Mouse (Mus musculus): ENCODE results near the gene Zbtb18.

Zbtb18 gene

DNA sequence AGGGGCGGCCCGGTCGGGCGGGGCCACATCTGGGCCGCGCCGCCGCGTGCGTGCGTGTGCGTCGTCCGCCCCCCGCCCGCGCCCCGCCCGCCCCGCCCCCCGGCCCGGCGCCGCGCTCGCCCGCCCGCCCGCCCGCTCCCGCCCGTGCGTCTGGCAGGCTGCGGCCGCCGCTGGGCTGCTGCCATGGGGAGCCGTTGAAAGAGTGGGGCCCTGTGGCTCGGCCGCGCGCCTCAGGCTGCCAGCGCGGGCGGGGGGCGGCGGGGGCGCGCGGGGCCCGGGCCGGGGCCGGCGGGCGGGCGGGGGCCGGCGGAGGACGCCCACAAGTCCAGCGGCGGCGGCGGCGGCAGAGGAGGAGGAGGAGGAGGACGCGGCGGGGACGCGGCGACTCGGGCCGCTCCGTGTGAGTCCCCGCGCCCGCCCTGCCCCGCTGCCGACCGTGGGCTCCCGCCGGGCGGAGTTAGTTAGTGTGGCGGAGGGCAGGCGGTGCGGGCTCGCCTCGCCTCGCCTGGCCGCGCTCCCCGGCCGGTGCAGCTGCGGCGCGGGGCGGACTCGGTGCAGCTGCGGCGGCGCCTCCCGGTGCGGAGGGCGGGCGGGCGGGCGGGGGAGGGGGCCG, at the start of gene Zbtb18:
Gene Zbtb18 (plus strand): TSS at position 156 of the 613 bp plus-strand sequence.
- DNase-seq (ENCODE audit: low spot score), result no peak

DNA sequence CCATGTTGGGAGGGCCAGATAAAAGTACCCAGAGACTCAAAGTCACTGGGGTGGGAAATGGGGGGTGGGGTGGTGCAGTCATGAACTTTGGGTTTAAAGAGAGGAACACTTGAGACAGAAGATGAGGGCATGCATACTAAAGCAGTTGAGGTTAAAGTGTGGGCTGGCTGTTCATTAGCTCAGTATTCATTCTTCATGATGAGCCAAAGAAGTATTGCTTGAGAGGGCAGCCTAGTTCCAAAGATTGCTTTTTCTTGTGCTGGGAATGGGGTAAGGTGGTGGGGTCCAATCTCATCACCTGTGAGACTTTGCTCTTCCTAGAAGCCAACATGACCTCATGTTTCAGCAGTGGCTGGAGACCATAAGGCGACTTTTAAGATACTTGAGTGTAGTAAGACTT, 44.7 kb upstream of the Zbtb18 start:
- no peak for DNase-seq (ENCODE audit: low spot score)

DNA sequence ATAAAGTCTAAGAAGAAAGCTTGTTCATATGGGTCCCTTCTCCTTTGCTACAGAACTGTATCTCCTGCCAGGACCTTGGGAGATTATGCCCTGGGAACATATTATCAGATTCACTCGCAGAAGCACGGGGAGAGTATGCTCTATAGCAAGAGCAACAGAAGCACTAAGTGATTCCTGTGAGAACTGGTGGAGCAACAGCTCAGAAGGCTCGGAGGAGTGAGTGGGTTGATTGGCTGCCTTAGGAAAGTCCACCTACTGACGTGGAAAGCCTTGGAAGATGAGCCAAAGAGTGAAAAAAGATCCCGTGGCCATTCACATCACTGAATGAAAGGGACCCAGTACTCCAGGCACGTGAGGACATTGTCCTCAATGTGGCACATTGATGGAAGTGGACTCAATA, 37.0 kb upstream of the Zbtb18 start:
- no peak for DNase-seq (ENCODE audit: low spot score)

DNA sequence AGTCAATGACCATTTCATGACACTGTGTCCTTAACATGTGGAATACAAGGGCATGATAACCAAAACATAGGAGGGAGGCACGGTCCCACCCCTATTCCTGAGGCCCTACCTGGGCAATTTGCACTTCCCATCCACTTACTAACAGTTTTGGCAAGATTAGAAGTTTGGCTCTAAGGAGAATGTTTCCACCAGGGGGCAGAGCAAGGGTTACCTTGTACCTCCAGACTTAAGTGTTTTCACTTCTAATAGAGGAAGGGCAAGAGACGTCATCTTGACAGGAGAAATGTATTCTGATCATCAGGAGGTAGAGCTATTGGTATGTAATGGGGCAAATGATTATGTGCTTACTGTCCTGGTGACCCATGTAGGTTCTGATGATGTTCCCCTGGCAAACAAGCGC, 33.5 kb upstream of the Zbtb18 start:
- peak; percentile 31 for DNase-seq (ENCODE audit: low spot score)

DNA sequence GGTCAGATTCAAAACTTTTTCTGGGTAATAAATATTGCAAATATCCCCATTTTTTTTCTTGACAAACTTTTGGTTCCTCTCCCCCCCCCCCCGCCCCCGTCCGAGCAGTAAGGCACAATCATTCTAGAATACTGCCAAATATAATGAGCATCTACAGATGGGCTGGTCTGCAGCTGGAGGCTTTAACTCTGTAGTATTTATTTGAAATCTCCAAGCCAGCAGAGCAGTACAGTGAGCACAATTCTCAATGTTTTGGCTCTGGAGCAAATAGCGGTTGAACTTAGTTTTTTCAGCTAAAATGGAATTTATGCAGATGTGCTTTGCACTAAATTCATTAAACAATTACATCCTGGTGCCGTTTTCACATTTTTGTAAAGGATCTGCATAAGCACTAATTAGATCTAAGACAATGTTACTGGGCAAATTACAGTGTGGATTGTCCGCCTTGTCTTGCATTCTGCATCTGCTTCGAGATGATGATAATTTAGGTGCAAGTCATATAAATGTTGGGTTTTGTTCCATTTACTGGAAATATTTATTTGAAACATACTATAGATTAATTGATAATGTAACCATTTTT, 31.3 kb upstream of the Zbtb18 start:
- no peak for DNase-seq (ENCODE audit: low spot score)

DNA sequence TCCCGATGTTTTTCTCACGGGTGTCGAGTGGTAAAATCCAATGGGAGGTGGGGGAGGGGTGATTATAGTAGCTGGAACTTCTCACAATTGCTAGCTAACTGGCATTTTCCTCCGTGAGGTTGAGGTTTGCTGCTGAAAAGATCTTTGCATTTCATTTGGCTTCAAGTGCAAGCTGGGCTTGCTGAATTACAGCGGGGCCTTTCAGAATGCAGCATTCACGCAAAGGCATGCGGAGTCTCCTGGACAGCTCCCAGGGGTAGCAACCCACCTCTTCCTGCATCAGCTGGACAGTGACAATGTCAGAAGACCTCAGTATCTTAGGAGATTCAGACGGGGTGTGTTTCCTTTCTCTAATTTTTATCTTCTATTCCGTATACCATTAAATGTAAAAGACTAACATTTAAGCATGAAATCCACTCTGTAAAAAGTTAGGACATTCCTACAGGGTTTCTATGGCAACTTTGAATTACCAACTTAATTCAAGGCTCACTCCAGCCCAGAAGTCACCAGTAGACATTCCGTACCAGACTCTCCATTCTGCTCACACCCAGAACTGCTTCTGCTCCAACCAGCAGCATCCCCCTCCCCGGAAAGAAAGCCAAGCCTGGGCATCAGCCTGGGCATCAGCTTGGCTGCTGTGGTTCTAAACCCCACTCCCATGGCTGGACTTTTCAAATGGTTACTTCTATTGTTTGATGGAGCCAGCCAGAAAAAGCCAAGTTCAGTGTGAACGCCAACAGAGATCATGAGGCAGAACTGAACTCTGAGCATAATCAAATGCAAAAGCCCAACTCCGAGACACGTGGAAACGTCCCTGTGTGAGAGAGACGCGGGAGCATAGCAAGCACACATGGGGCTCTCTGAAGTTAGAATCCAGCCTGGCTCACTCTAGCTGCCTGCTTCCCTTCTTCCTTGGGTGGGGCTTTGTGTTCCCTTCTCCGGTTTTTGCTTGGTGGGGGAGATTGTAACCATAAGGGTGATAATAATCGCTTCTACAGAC, 30.5 kb upstream of the Zbtb18 start:
- DNase-seq (ENCODE audit: low spot score), result no peak

DNA sequence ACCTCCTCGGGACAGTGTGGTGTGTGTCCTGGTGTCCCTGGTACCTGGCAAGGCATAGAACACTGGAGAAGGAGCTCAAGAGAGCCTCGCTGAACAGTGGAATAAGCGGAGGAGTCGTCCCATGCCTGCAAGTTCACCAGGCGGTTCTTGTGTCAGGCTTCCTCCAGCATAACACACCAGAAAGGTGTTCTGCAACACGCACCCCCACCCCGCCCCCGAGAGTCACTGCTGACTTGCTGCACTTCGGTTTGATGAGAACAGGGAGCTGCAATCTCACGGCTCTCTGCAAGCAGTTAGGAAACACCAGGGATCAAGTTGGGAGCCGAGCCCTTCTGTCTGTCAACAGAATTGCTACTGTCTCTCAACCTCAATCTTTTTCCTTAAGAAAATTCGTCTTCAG, 22.8 kb upstream of the Zbtb18 start:
- no peak for DNase-seq (ENCODE audit: low spot score)

DNA sequence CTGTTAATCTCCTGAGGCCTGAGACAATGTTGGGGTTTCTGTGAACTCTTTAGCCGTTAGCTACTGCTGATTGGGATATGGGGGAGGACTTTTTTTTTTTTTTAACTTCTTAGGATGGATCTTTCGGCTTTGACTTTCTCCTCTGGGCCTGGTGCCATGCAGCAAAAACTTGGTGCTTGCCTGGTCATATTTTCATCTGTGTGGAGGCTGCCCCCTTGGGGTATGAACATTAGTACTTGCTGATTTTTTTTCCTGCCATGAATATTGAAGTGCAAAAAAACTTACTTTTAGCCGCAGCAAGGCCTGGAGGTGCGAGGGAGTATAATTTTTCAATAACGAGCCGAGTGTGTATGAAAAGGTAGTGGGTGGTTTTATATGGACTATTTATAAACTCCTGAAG, 22.0 kb upstream of the Zbtb18 start:
- peak; percentile 41 for DNase-seq (ENCODE audit: low spot score)

DNA sequence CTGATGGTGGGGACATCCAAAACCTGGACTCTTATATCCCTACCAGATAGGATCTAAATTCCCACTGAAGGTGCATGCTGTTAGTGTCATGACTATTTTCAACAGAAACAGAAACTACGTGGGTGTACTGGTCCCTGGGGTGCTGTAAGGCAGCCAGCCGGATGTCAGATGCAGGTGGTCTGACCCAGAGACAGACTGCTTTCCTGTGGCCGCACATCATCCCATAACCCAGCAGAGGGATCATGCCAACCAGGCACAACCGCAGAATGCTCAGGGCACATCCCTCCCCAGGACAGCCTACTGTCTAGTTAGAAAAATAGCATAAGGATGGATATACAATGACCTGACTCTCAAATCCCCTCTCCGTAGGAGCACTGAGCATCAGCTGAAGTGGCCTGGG, 14.3 kb upstream of the Zbtb18 start:
- DNase-seq (ENCODE audit: low spot score), result no peak

DNA sequence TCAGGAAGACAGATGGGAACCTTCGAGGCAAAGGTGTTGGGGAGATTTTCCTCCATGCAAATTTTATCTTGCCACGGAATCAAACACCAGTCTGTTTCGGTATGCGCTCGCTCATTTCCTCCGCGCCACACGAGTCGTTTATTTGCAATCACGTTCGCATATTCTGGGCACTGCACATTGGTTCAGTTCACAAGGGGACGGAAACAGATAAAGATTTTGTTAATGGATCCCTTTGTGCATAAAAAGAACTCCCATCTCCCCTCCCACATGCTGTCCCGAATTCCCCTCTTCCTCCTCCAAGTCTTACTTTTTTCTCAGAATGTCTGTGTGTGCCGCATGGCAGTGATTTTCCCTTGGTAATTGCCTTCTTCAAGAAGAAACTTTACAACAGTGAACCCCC, 13.8 kb upstream of the Zbtb18 start:
- no peak for DNase-seq (ENCODE audit: low spot score)

DNA sequence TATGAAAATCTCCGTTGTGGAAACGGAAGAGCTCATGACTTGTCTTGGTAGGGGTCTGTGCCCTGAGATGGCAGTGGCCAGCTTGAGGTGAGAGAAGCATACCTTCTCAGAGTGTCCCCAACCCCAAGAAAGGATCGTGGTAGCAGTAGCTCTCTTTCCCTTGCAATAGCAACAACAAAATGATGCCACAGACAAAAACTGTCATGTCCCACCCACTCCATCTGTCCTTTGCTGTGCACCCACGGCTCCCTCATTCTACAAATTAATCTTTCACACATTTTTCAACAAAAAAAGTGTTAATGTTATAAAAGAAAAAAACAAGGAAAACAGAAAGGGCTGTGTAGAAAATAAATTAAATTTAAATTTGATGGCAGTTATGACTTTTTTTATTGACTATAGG, 13.1 kb upstream of the Zbtb18 start:
- DNase-seq (ENCODE audit: low spot score), result no peak

DNA sequence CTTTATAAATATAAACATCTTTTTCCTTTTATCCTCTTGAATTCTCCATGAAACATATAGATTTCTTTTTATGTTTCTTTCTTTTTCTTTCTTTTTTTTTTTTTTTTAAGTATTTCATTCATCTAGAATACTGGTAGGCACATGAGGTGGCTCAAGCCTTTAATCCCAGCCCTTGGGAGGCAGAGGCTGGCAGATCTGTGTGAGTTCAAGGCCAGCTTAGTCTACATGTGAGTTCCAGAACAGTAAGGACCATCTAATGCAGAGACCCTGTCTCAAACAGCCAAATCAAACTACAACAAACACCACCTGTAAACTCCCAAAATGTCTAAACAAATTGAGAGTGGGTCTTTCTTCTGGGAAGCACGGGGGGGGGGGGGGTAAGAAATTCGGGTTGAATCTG, 1.7 kb upstream of the Zbtb18 start:
- DNase-seq (ENCODE audit: low spot score), result no peak

DNA sequence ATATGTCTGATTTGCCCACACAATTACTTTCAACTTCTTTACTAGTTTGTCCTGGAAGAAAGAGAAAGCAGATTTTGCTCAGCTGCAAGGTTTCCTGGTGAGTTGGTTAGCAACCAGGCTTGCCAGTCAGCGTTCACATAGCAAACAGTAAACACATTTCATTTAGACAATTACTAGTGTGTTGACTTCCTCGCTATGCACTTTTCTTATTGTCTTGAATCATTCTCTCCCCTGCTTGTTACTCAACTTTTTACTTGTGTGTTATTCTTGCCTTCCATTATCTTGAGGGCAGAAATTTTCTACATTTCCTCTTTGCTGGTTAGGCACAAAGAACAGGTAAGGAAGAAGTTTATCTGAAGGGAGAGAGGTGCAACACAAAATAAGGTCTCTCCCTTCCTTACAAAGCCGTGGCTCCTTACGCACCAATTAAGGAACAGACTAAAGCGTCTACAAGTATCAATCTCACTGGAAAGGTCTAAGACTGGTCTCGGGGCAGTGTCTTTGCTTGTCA, 1.1 kb upstream of the Zbtb18 start:
- DNase-seq (ENCODE audit: low spot score), result no peak

DNA sequence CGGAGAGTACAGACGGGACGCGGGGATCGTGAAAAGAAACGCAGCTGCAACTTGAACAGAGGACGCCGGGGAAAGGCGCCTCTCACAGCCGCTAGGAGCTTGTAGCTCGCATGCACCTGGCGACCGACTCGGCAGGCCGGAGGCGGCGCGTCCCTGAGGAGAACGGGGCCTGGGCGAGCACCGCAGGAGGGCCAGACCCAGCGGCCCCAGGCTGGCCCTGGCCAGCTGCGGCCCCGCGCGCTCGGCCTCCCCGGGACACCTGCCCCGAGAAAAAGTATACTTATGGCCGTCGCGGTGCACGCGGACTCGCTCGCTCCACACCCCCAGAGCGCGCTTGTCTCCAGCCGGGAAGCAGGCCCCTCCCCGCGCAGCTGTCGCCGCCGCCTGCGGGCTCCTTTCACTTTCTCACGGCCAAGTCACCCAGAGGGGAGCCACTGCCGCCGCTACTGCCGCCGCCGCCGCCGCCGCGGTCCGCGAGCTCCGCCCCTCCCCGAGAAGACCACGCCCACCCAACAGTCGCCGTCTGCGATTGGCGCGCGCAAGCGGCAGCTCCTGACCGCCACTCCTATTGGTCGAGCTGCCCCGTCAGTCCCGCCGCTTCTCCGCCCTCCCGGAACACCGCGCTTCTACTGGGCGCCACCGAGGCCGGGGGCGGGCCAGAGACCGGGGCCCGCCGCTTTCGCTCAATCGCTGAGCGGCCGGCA, 507 bp upstream of the Zbtb18 start:
- DNase-seq (ENCODE audit: low spot score), result peak; percentile 97

DNA sequence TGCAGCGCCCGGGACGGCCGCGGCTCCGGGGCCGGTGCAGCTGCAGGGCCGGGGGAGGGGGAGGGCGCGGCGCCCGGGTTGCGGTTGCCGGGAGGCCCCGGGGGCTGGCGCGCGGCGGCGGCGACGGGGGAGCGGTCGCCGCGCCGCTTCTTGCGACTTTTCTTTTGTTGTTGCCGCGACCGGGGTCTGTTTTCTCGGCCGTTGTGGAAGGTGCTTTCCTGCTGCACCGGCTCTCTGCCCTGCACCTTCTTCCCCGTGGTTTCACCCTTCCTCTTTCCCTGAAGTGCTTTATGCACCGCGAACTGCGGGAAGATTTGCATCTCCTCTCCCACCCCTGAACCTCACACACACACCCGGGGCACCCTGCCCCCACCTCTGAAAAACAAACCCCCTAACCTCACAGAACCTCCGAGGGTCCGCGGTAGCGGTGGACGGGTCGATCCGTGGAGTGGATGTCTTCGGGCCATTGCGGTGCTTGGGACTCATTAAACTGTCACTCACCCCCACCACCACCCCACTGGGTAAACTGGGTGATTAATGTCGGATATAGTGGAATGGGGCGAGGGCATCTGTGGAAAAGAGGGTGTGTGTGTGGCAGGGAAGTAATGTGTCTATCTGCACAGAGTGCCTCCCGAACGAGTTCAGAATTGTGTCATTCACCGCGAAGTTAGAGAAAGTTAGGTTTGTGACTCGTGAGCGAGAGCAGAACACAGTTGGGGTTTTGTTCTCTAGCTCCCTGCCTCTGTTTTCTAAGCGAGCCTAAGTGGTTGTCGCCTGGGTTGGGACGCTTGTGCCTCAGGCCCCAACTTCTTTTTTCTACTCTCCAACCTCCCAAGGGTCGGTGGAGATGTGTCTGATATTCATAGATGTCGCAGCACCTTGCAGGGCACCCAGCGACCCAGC, 921 bp downstream of the Zbtb18 start:
- no peak for DNase-seq (ENCODE audit: low spot score)

DNA sequence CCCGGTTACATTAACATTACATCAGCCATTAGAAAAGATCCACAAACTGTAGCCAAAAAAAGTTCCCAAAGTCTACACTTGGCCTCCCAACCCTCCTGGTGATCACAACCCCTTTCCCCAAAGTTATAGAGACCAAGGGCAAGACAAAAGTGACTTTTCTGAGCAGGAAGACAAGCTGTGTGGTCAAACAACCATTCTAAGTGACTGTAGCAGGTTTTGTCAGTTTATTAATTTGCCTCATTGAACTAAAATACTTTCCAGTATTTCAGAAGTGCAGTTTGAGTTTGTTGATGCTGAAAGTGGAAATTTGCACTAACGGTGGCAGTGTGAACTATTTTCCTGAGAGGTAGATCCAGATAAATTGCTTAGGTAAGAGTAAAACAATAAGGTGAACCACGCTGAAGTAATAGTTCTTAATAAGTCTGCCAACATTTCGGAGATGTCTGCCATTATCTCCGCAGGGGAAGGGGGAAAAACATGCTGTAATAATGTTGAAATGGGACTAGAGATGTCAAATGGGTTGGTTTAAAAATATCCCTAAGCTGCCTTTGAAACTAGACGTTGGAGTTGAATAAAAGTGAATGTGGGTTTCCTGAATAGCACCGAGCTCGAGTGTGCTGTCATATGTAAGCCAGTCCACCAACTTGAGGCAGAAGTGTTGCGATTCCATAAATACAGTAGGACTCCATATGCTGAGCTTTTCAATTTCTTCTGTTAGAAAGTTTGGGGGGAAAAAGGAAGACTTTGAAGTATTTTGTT, 1.8 kb downstream of the Zbtb18 start:
- DNase-seq (ENCODE audit: low spot score), result no peak

DNA sequence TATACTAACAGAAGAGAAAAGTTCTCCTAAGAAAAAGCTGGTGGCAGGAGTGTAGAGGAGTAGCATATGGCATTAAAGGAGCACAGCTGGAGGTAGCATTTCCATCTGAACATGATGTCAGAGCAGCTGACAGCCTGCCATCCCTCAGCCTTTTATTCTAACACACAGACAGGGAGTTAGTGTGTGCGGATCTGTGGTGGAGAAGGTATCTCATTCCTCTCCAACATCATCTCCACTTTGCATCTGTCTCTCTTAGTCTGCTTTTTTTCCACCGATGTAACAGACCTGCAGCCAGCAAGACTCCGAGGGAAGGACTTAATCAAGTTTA, 2.3 kb downstream of the Zbtb18 start:
- DNase-seq (ENCODE audit: low spot score), result peak; percentile 76

DNA sequence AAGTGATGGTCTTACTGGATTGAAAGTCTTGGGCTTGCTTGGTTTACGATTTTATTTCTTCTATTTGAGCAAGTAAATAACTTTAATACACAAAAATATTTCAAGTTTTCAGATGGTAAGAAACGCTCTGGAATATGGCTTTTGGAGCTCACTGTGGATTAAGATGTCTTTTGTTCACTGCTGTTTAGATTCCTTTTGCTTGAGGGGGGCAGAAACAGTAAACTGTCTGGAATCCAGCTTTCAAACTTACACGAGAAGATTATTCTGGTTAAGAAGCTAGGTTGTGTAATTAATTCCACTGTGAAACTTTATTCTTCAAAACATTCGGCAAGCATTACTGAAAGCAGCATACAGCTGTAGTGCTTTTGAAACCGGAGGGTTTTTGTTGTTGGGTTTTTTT, 2.8 kb downstream of the Zbtb18 start:
- no peak for DNase-seq (ENCODE audit: low spot score)

DNA sequence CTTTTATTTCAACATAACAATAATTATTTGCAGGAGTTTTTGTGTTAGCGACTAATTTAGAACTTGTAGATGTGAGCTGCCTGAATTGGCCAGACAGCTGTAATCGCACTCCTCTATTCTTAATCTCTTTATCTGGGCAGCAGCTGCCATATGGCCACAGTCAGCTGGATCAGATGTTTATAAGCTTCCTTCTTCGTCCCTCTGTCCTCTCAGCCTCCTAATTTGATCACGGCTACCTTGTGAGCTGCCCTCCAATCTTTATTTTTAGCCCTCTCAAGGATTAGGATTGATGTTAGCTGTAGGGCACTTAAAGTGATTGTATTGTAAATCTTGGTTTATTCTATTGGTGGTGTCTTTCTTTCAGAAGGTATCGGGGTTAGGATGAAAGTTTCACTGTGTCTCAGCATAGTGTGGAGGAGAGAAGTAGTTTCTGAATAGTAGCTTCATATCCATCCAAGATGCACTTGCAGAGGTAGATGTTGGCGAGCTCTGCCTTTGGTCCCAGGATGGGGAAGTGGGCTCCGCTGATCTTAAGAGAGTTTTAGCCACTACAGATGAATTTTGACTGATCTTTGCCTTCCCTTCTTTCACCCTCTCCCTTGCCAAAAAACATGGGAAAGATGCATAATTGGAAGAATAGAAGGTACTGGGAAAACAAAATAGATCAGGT, 3.4 kb downstream of the Zbtb18 start:
- no peak for DNase-seq (ENCODE audit: low spot score)

DNA sequence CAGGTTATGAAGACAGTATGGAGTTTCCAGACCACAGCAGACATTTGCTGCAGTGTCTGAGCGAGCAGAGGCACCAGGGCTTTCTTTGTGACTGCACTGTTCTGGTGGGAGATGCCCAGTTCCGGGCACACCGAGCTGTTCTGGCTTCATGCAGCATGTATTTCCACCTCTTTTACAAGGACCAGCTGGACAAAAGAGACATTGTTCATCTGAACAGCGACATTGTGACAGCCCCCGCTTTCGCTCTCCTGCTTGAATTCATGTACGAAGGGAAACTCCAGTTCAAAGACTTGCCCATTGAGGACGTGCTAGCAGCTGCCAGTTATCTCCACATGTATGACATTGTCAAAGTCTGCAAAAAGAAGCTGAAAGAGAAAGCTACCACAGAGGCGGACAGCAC, 4.9 kb downstream of the Zbtb18 start:
- no peak for DNase-seq (ENCODE audit: low spot score)
